Mouse (Mus musculus) C2C12 (cell line): Measurements from ENCODE around the gene Wdr81.

Experiments
- CTCF ChIP-seq: IDR thresholded peaks from one replicate; pipeline ENCODE4 v1.5.1; 2011; ENCODE audit not compliant: control insufficient read depth, insufficient read depth, insufficient read length
- MAX ChIP-seq: IDR thresholded peaks from one replicate; pipeline ENCODE4 v1.6.1; 2011; ENCODE audit warnings: mild to moderate bottlenecking, control low read depth
- MYOD1 ChIP-seq: IDR thresholded peaks from one replicate; pipeline ENCODE4 v1.6.1; 2011; ENCODE audit warnings: low read depth; ENCODE audit not compliant: control insufficient read depth, insufficient read length
- MYOG ChIP-seq: IDR thresholded peaks from one replicate; pipeline ENCODE4 v1.6.1; 2011; ENCODE audit not compliant: control insufficient read depth, insufficient read length; ENCODE audit errors: extremely low read depth
- USF1 ChIP-seq: IDR thresholded peaks from one replicate; pipeline ENCODE4 v1.6.1; 2011; ENCODE audit warnings: low read depth, mild to moderate bottlenecking, control low read depth, moderate library complexity

DNA sequence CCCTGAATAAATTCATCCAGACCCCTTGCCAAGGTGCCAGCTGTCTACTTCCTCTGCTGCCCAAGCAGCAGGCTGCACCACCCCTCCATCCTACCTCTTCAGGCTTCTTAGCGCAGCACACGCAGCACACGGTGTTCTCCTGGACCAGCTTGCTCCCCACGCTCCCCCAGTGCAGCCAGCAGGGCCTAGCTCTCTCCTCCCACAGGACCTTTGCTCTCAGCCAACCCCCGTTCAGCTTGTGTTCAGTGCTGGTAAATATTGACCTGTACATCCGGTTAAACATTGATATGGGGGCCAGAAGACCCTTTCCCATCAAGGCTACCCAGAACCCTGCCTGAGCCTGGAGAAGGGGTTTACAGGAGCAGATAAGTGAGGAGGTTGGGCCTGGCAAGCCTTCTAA lies 15.2 kb downstream of the Wdr81 start, which contains the start of gene Serpinf2:
- TF ChIP-seq CTCF, result no peak
- TF ChIP-seq USF1, result no peak
- TF ChIP-seq MAX, result no peak
- no peak for TF ChIP-seq MYOG
- TF ChIP-seq MYOD1, result no peak
